Mouse (Mus musculus) CH12.LX (cell line): ENCODE measurements around the gene Pitpnm2.

Experiments
- CTCF ChIP-seq, 2 experiments: IDR thresholded peaks in 1 of 2; conservative IDR thresholded peaks in 1 of 2; 2 replicates each; pipeline ENCODE4 v1.5.1; 2011 to 2012; ENCODE audit warnings: low read depth in 2 of 2, low read length in 2 of 2, improper control_type of control experiment in 1 of 2, inconsistent platforms in 1 of 2, mild to moderate bottlenecking in 1 of 2, moderate library complexity in 1 of 2
- ELF1 ChIP-seq: IDR thresholded peaks from 2 replicates; pipeline ENCODE4 v1.6.1; 2014; ENCODE audit warnings: low read depth, mild to moderate bottlenecking, inconsistent platforms, low read length, improper control_type of control experiment
- EP300 ChIP-seq: IDR thresholded peaks from 2 replicates; pipeline ENCODE4 v1.6.1; 2011; ENCODE audit warnings: low read length, improper control_type of control experiment
- GABPA ChIP-seq: IDR thresholded peaks from 2 replicates; pipeline ENCODE4 v1.6.1; 2012; ENCODE audit warnings: low read depth, low read length, improper control_type of control experiment, inconsistent platforms; ENCODE audit not compliant: insufficient replicate concordance
- HCFC1 ChIP-seq: IDR thresholded peaks from 2 replicates; pipeline ENCODE4 v1.6.1; 2012; ENCODE audit warnings: low read depth, mild to moderate bottlenecking, inconsistent platforms, low read length, improper control_type of control experiment
- MAX ChIP-seq: IDR thresholded peaks from 2 replicates; pipeline ENCODE4 v1.6.1; 2011; ENCODE audit warnings: low read length, improper control_type of control experiment
- RCOR1 ChIP-seq: conservative IDR thresholded peaks from 2 replicates; pipeline ENCODE4 v1.6.1; 2012; ENCODE audit warnings: low read depth, mild to moderate bottlenecking, inconsistent platforms, low read length, improper control_type of control experiment
- TBP ChIP-seq: conservative IDR thresholded peaks from 2 replicates; pipeline ENCODE4 v1.6.1; 2011; ENCODE audit warnings: low read depth, low read length, improper control_type of control experiment
- TCF12 ChIP-seq: IDR thresholded peaks from 2 replicates; pipeline ENCODE4 v1.6.1; 2014; ENCODE audit warnings: low read depth, mild to moderate bottlenecking, inconsistent platforms, low read length, improper control_type of control experiment
- USF1 ChIP-seq: IDR thresholded peaks from 2 replicates; pipeline ENCODE4 v1.6.1; 2014; ENCODE audit warnings: low read depth, mild to moderate bottlenecking, inconsistent platforms, low read length, improper control_type of control experiment
- USF2 ChIP-seq: conservative IDR thresholded peaks from 2 replicates; pipeline ENCODE4 v1.6.1; 2011; ENCODE audit warnings: low read depth, low read length, improper control_type of control experiment

GRCm38 (mm10) chr5:124115531-124115930 is 134.0 kb downstream of the Pitpnm2 start:
- TF ChIP-seq EP300 (no peak), USF1 (no peak), CTCF (conservative IDR thresholded peaks at IDR 0.05 in 1 of 2, IDR thresholded peaks at IDR 0.05 in 1 of 2; ENCODE audit: low read depth in 2 of 2, low read length in 2 of 2) (no peak), GABPA (no peak), RCOR1 (no peak), USF2 (no peak), HCFC1 (no peak), ELF1 (no peak), TCF12 (no peak), TBP (no peak), MAX (no peak)
